Mouse (Mus musculus): Measurements from ENCODE around the gene Hic2. TPM values are rescaled to one million over a fixed set of nuclear protein-coding genes. Genes with fewer than 3 reads are reported as not detected.

Gene Hic2
- polyA plus RNA-seq (2012; rRNA removed), result 1.2 and 1.5 TPM in 2 replicates

GRCm38 (mm10) chr16:17232794-17233701 lies at the start of gene Hic2:
Hic2 (plus strand) TSS chr16:17233572.
- peak; percentile 70 to 89 for DNase-seq (ENCODE audit: low read depth in 1 of 2, low spot score in 2 of 2)
- 11% methylated on average over 47 of the region's 59 CpGs for WGBS
- TF ChIP-seq POLR2A (IDR thresholded peaks at IDR 0.05; ENCODE audit: low read depth, low read length), result no peak; the same call in 1 of the 2 replicates
- TF ChIP-seq CTCF (IDR thresholded peaks at IDR 0.05; ENCODE audit: extremely low read depth, insufficient read depth, insufficient read length, insufficient replicate concordance), result no peak
- Histone ChIP-seq H3K4me3 (ENCODE audit: extremely low read depth, insufficient read depth, insufficient read length) (peak within 1 kb of the TSS; percentile 87), H3K36me3 (ENCODE audit: control insufficient read depth, insufficient read depth, low read length) (no peaks in the 10 kb centered on the region), H3K4me1 (ENCODE audit: control insufficient read depth, insufficient read depth, insufficient read length) (no peaks in the 10 kb centered on the region; the same call in 1 of the 2 replicates), H3K27ac (ENCODE audit: insufficient read depth, low read length) (no peak within 1 kb of the TSS; the same call in 1 of the 2 replicates), H3K27me3 (ENCODE audit: control insufficient read depth, insufficient read depth, low read length) (no peaks in the 10 kb centered on the region)

- TF ChIP-seq CTCF (IDR thresholded peaks at IDR 0.05; ENCODE audit: extremely low read depth, insufficient read depth, insufficient read length, insufficient replicate concordance) (no peak), POLR2A (IDR thresholded peaks at IDR 0.05; ENCODE audit: low read depth, low read length) (no peak)
- Histone ChIP-seq H3K4me1 (ENCODE audit: control insufficient read depth, insufficient read depth, insufficient read length) (peaks cover 4% of the 10 kb centered on the region; the same call in 1 of the 2 replicates), H3K27me3 (ENCODE audit: control insufficient read depth, insufficient read depth, low read length) (no peaks in the 10 kb centered on the region), H3K4me3 (ENCODE audit: extremely low read depth, insufficient read depth, insufficient read length) (no peak overlapping the region), H3K36me3 (ENCODE audit: control insufficient read depth, insufficient read depth, low read length) (peaks cover 3% of the 10 kb centered on the region), H3K27ac (ENCODE audit: insufficient read depth, low read length) (no peak overlapping the region)
- DNase-seq (ENCODE audit: low read depth in 1 of 2, low spot score in 2 of 2), result no peak
These were observed 47.9 kb upstream of the Hic2 start for GRCm38 (mm10) chr16:17185475-17185874.

GRCm38 (mm10) chr16:17193823-17194222 lies 39.5 kb upstream of the Hic2 start:
- H3K36me3 ChIP-seq (ENCODE audit: control insufficient read depth, insufficient read depth, low read length), result peaks cover 1% of the 10 kb centered on the region
- WGBS, result 78% methylated on average over 4 of the region's 4 CpGs
- DNase-seq (ENCODE audit: low read depth in 1 of 2, low spot score in 2 of 2), result no peak
- H3K4me1 ChIP-seq (ENCODE audit: control insufficient read depth, insufficient read depth, insufficient read length), result peaks cover 5% of the 10 kb centered on the region; the same call in 1 of the 2 replicates
- TF ChIP-seq CTCF (IDR thresholded peaks at IDR 0.05; ENCODE audit: extremely low read depth, insufficient read depth, insufficient read length, insufficient replicate concordance), result no peak
- no peak for TF ChIP-seq POLR2A (IDR thresholded peaks at IDR 0.05; ENCODE audit: low read depth, low read length)
- no peak overlapping the region for H3K4me3 ChIP-seq (ENCODE audit: extremely low read depth, insufficient read depth, insufficient read length)
- no peak overlapping the region for H3K27ac ChIP-seq (ENCODE audit: insufficient read depth, low read length)
- no peaks in the 10 kb centered on the region for H3K27me3 ChIP-seq (ENCODE audit: control insufficient read depth, insufficient read depth, low read length)

GRCm38 (mm10) chr16:17200121-17200952 lies 33.0 kb upstream of the Hic2 start:
- no peak for DNase-seq (ENCODE audit: low read depth in 1 of 2, low spot score in 2 of 2)
- TF ChIP-seq POLR2A (IDR thresholded peaks at IDR 0.05; ENCODE audit: low read depth, low read length), result no peak
- no peak for TF ChIP-seq CTCF (IDR thresholded peaks at IDR 0.05; ENCODE audit: extremely low read depth, insufficient read depth, insufficient read length, insufficient replicate concordance)
- Histone ChIP-seq H3K27me3 (ENCODE audit: control insufficient read depth, insufficient read depth, low read length) (no peaks in the 10 kb centered on the region), H3K36me3 (ENCODE audit: control insufficient read depth, insufficient read depth, low read length) (0 out of 2 replicates have a peak, but pooled peaks cover 2% of the 10 kb centered on the region), H3K4me3 (ENCODE audit: extremely low read depth, insufficient read depth, insufficient read length) (peak overlapping the region; percentile 87), H3K4me1 (ENCODE audit: control insufficient read depth, insufficient read depth, insufficient read length) (peaks cover 8% of the 10 kb centered on the region), H3K27ac (ENCODE audit: insufficient read depth, low read length) (peak overlapping the region; percentile 71)
- WGBS, result 1% methylated on average over 24 of the region's 24 CpGs

- H3K4me3 ChIP-seq (ENCODE audit: extremely low read depth, insufficient read depth, insufficient read length), result peak overlapping the region; percentile 87
- H3K36me3 ChIP-seq (ENCODE audit: control insufficient read depth, insufficient read depth, low read length), result 0 out of 2 replicates have a peak, but pooled peaks cover 2% of the 10 kb centered on the region
- WGBS, result under 1% methylated on average over 69 of the region's 72 CpGs
- TF ChIP-seq CTCF (IDR thresholded peaks at IDR 0.05; ENCODE audit: extremely low read depth, insufficient read depth, insufficient read length, insufficient replicate concordance) (no peak), POLR2A (IDR thresholded peaks at IDR 0.05; ENCODE audit: low read depth, low read length) (peak; percentile 22; the same call in 1 of the 2 replicates)
- no peaks in the 10 kb centered on the region for H3K27me3 ChIP-seq (ENCODE audit: control insufficient read depth, insufficient read depth, low read length)
- H3K4me1 ChIP-seq (ENCODE audit: control insufficient read depth, insufficient read depth, insufficient read length), result peaks cover 6% of the 10 kb centered on the region
- H3K27ac ChIP-seq (ENCODE audit: insufficient read depth, low read length), result peak overlapping the region; percentile 71
- DNase-seq (ENCODE audit: low read depth in 1 of 2, low spot score in 2 of 2), result peak; percentile 61 to 87
These were observed 32.2 kb upstream of the Hic2 start for GRCm38 (mm10) chr16:17200953-17201707.

GRCm38 (mm10) chr16:17201977-17202376 lies 31.4 kb upstream of the Hic2 start:
- no peak for TF ChIP-seq POLR2A (IDR thresholded peaks at IDR 0.05; ENCODE audit: low read depth, low read length)
- no peak for TF ChIP-seq CTCF (IDR thresholded peaks at IDR 0.05; ENCODE audit: extremely low read depth, insufficient read depth, insufficient read length, insufficient replicate concordance)
- WGBS, result 64% methylated on average over 2 of the region's 2 CpGs
- peaks cover 6% of the 10 kb centered on the region for H3K4me1 ChIP-seq (ENCODE audit: control insufficient read depth, insufficient read depth, insufficient read length)
- no peak overlapping the region for H3K27ac ChIP-seq (ENCODE audit: insufficient read depth, low read length)
- no peaks in the 10 kb centered on the region for H3K27me3 ChIP-seq (ENCODE audit: control insufficient read depth, insufficient read depth, low read length)
- H3K4me3 ChIP-seq (ENCODE audit: extremely low read depth, insufficient read depth, insufficient read length), result no peak overlapping the region
- 0 out of 2 replicates have a peak, but pooled peaks cover 2% of the 10 kb centered on the region for H3K36me3 ChIP-seq (ENCODE audit: control insufficient read depth, insufficient read depth, low read length)
- no peak for DNase-seq (ENCODE audit: low read depth in 1 of 2, low spot score in 2 of 2)
